Mouse (Mus musculus): ENCODE data around the gene Gm5136.

DNA sequence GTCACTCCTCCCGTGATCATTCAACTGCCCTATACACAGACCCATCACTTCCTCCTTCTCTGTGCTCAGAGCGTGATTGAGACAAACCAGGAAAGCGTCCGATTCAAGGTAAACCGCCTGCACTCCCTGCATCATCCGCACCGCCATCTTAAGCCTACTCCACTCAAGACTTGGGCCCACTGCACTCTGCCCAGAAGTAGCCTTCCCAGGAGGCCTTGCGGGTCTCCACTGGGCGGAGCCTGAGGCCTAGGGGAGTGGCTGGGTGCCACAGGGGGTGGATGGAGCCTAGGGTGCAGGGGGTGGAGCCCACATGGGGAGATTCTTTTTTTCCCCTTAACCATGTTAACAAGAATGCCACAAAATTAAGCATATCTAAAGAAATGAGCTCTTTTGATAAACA, at the start of gene Gm5136:
- TF ChIP-seq ZNF384 (IDR thresholded peaks at IDR 0.05; ENCODE audit: low read depth, low read length) (no peak), MAFK (IDR thresholded peaks at IDR 0.05; ENCODE audit: insufficient read depth, low read depth, low read length) (no peak), CHD2 (IDR thresholded peaks at IDR 0.05; ENCODE audit: low read depth, low read length) (no peak), ZC3H11A (IDR thresholded peaks at IDR 0.05; ENCODE audit: borderline replicate concordance, low read depth, low read length) (no peak)
